Mouse (Mus musculus) thymus, adult 2 months (tissue): Measurements from ENCODE around the gene Pidd1. TPM values are rescaled to one million over a fixed set of nuclear protein-coding genes. Genes with fewer than 3 reads are reported as not detected.

Experiments
- DNase-seq: peaks from one replicate; pipeline ENCODE4 v3.0.0; 2021
- H3K27ac ChIP-seq: fragments of 200-500 bp; 2 replicates; pipeline ENCODE4 v1.5.1; 2012; ENCODE audit warnings: low read length, control low read depth; ENCODE audit not compliant: control insufficient read depth, insufficient read depth
- H3K27me3 ChIP-seq: fragments of 200-500 bp; 2 replicates; pipeline ENCODE4 v1.6.1; 2012; ENCODE audit warnings: mild to moderate bottlenecking, low read length, moderate library complexity, mixed read lengths; ENCODE audit not compliant: control insufficient read depth, insufficient read depth
- H3K36me3 ChIP-seq: fragments of 200-500 bp; 2 replicates; pipeline ENCODE4 v1.6.1; 2012; ENCODE audit warnings: mild to moderate bottlenecking, low read length, moderate library complexity; ENCODE audit not compliant: control insufficient read depth, insufficient read depth
- H3K4me1 ChIP-seq: fragments of 200-500 bp; replicated peaks from 2 replicates; pipeline ENCODE4 v1.6.1; 2012; ENCODE audit warnings: low read length; ENCODE audit not compliant: control insufficient read depth, insufficient read depth
- H3K4me3 ChIP-seq: fragments of 200-500 bp; 2 replicates; pipeline ENCODE4 v1.5.1; 2012; ENCODE audit warnings: mild to moderate bottlenecking, low read length, control low read depth, moderate library complexity; ENCODE audit not compliant: control insufficient read depth, insufficient read depth
- CTCF ChIP-seq: fragments of 200-500 bp; IDR thresholded peaks from 2 replicates; pipeline ENCODE4 v1.5.1; 2012; ENCODE audit warnings: mild to moderate bottlenecking, control low read depth, low read length, moderate library complexity, borderline replicate concordance; ENCODE audit not compliant: control insufficient read depth, poor library complexity, insufficient read depth; ENCODE audit errors: extremely low read depth
- POLR2A ChIP-seq: fragments of 200-500 bp; IDR thresholded peaks from 2 replicates; pipeline ENCODE4 v1.6.1; 2012; ENCODE audit warnings: mild to moderate bottlenecking, low read length, control low read depth, moderate library complexity; ENCODE audit not compliant: control insufficient read depth, poor library complexity, insufficient read depth; ENCODE audit errors: extremely low read depth
- WGBS: fragments of 180-500 bp; shearing (Covaris S2); methylation state at CpG from one replicate; pipeline ENCODE4 v1.1.7; 2018; 5-methylcytosine and 5-hydroxymethylcytosine counted together
- polyA plus RNA-seq: library from polyadenylated mRNA; depleted of rRNA; stranded (reverse); fragments of >200 nt; gene quantifications from 2 replicates; pipeline ENCODE4 v1.2.3, GENCODE M21; 2012

The Pidd1 gene
- polyA plus RNA-seq, 1 experiment, result 109 TPM

- Histone ChIP-seq H3K27ac (no peak overlapping the region), H3K36me3 (no peaks in the 10 kb centered on the region), H3K4me1 (peaks cover 15% of the 10 kb centered on the region), H3K27me3 (no peaks in the 10 kb centered on the region), H3K4me3 (no peak overlapping the region)
- TF ChIP-seq POLR2A (no peak), CTCF (no peak)
- 92% methylated on average over 12 of the region's 12 CpGs for WGBS
- no peak for DNase-seq
Measured at GRCm38 (mm10) chr7:141426948-141427730, 16.7 kb downstream of the Pidd1 start.

DNA sequence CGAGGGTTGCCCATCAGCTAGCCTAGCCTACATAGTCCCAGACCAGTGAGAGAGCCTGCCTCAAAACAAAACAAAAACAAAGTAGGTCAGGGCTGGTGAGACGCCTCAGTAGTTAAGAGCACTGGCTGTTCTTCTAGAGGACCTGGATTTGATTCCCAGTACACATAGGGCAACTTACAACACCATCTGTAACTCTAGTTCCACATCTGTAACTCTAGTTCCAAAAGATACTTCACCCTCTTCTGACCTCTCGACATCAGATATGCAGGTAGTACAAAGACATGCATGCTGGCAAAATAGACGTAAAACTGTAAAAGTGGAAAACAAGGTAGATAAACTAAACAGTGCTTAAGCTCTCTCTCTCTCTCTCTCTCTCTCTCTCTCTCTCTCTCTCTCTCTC lies 20.0 kb downstream of the Pidd1 start:
- 89% methylated on average over 4 of the region's 4 CpGs for WGBS
- Histone ChIP-seq H3K4me1 (peaks cover 15% of the 10 kb centered on the region), H3K4me3 (no peak overlapping the region), H3K27ac (no peak overlapping the region), H3K27me3 (no peaks in the 10 kb centered on the region), H3K36me3 (no peaks in the 10 kb centered on the region)
- TF ChIP-seq CTCF (no peak), POLR2A (no peak)
- DNase-seq, result no peak

DNA sequence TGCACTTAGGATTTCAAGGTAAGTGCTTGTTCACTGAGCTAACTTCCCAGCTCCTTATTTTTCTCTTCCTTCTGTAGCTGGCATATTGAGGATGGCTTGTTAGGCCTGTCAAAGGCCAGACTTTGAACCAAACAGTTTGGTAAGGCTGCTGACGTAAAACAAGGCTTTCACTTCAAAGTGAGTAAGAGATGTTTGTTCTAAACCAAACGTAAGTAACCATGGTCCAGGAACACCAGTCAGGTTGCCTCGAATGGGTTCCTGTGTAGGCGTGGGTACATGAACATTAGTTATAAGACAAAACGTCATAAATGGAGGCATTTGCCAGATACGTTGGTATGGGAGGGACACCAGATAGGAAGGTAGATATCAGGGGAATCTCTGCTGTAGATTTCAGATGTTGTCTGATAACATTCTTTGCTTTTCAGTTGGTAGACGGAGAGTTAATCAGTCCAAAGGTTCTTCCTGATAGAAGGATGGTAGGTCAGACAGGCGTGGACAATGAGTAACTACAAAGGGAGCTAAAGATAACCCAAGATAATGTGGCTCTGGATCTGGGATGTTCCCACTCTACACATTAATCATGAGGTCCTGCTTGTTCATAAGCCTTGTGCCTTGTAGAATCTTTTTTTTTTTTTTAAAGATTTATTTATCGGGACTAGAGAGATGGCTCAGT lies 23.7 kb downstream of the Pidd1 start:
- DNase-seq, result no peak
- Histone ChIP-seq H3K36me3 (no peaks in the 10 kb centered on the region), H3K27me3 (no peaks in the 10 kb centered on the region), H3K4me1 (no peaks in the 10 kb centered on the region), H3K4me3 (no peak overlapping the region), H3K27ac (no peak overlapping the region)
- no peak for TF ChIP-seq POLR2A
- no peak for TF ChIP-seq CTCF
- 91% methylated on average over 9 of the region's 9 CpGs for WGBS

GRCm38 (mm10) chr7:141418970-141419369 lies 24.9 kb downstream of the Pidd1 start:
- DNase-seq, result no peak
- H3K4me1 ChIP-seq, result peaks cover 4% of the 10 kb centered on the region
- no peak for TF ChIP-seq POLR2A
- no peak overlapping the region for H3K27ac ChIP-seq
- WGBS, result 56% methylated on average over 7 of the region's 7 CpGs
- H3K27me3 ChIP-seq, result no peaks in the 10 kb centered on the region
- H3K36me3 ChIP-seq, result no peaks in the 10 kb centered on the region
- H3K4me3 ChIP-seq, result no peak overlapping the region

DNA sequence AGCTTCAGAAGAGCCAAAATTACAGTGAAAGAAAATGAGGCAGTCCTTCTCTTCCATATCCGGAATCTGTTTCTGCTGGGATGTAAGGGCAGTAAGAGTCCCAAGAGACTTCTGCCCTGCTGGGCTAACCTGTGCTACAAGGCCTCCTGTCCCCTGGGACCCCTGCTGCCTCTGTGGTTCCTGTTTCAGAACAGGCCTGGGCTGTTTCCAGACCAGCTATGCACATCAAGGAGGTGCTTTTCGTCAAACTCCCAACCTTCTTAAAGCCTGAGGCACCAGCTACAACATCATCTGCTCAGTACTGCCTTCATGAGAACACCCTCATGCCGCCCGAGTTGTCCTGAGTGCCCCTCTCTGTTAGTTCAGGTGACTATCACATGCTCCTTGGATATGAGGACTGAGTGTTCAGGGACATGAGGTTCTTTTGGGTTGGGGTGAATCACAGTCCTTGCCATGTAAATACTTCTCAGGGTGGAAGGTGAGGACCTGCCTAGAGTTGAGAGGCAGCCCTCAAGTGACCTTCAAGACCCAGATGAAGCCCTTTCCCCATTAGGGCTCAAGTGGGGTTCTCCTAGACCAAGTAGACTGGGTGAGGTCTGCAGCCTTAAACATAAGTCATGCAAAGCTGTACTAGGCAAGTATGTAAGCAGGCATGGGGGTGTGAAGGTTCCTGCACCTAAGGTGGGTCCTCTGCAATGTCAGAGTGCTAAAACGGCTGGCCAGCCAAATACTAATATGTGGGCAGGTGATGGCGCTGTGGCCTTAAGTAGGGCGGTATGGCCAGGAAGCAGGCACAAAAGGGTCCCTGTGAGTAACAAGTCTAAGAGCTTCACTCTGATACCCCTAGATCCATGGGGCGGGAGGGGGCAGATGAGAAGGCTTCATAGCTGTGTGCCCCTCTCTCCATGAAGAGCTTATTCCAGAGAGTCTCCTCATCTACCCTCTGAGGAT lies 25.8 kb downstream of the Pidd1 start:
- TF ChIP-seq CTCF (no peak), POLR2A (no peak)

GRCm38 (mm10) chr7:141416144-141416841 lies 27.5 kb downstream of the Pidd1 start:
- no peak overlapping the region for H3K27ac ChIP-seq
- no peak overlapping the region for H3K4me3 ChIP-seq
- WGBS, result 95% methylated on average over 6 of the region's 6 CpGs
- no peaks in the 10 kb centered on the region for H3K27me3 ChIP-seq
- peaks cover 11% of the 10 kb centered on the region for H3K4me1 ChIP-seq
- H3K36me3 ChIP-seq, result no peaks in the 10 kb centered on the region
- no peak for DNase-seq
- TF ChIP-seq CTCF, result no peak
- no peak for TF ChIP-seq POLR2A

More for the DNA sequence above, 25.8 kb downstream of the Pidd1 start:
- Histone ChIP-seq H3K36me3 (no peaks in the 10 kb centered on the region), H3K27me3 (no peaks in the 10 kb centered on the region), H3K27ac (no peak overlapping the region), H3K4me3 (no peak overlapping the region), H3K4me1 (peaks cover 8% of the 10 kb centered on the region)
- 92% methylated on average over 8 of the region's 8 CpGs for WGBS
- no peak for DNase-seq
